25 mouse cellular contexts compared by ENCODE assay signal in the genomic region with DNA sequence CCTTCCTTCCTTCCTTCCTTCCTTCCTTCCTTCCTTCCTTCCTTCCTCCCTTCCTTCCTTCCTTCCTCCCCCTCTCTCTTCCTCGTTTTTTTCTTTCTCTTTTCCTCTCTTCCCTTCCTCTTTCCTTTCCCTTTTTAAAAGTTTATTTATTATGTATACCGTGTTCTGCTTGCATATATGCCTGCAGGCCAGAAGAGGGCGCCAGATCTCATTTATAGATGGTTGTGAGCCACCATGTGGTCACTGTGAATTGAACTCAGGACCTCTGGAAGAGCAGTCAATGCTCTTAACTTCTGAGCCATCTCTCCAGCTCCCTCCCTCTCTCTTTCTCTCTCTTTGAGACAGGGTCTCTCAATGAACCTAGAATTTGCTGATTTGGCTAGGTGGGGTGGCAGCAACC.
DNase-seq lines count a peak whose midpoint lies in the region; ATAC-seq and TF ChIP-seq lines count a peak whose summit lies in the region.
"Had no signal": no experiment of that assay in that cellular context is flagged by ENCODE, and none has a peak within 500 bp of the region (broad histone marks: within the 10 kb centered on the region; RNA-seq: fewer than 3 reads in every experiment).

No protein-coding gene starts in this region.

- 45% methylated on average over 3 of the region's 3 CpGs for WGBS in hindbrain, postnatal 0 days
- WGBS in hindbrain, embryonic 13.5 days, result 52% methylated on average over 3 of the region's 3 CpGs
- WGBS in midbrain, embryonic 11.5 days, result 37% methylated on average over 3 of the region's 3 CpGs
- WGBS in midbrain, embryonic 10.5 days, result 43% methylated on average over 3 of the region's 3 CpGs
- WGBS in limb, embryonic 10.5 days, result 48% methylated on average over 3 of the region's 3 CpGs

- DNase-seq in hindbrain, postnatal 0 days (ENCODE audit: low spot score), result no peak
- DNase-seq in midbrain, embryonic 11.5 days (ENCODE audit: low spot score, missing footprints), result peak; percentile 31
- no peak for DNase-seq in midbrain, embryonic 10.5 days (ENCODE audit: low spot score)
- peak; percentile 28 for DNase-seq in ES-E14 (ENCODE audit: low read depth, low spot score)
- no peak for DNase-seq in brain, embryonic 14.5 days (ENCODE audit: low read depth)
- DNase-seq in right cerebral cortex, postnatal 4 days, result no peak
- no peak for DNase-seq in limb, embryonic 10.5 days (ENCODE audit: low spot score)
- DNase-seq: adrenal gland, adult 8-10 months; cerebellum, adult 2 months; cerebellum, postnatal 25 days; embryo, embryonic 11 days; gastrocnemius, postnatal 14 days; kidney, adult 18-20 months; kidney, postnatal 25 days; layer of hippocampus, adult 9-11 months; left cerebral cortex, postnatal 4 days; liver; thymus, adult 2 months had no signal

- in situ Hi-C loops in ES-E14 (cut with MboI; ENCODE audit: low sequenced_read_pairs in 2 of 2, unreplicated experiment in 2 of 2), result no loop called here

- no peak overlapping the region for H3K4me3 ChIP-seq in hindbrain, postnatal 0 days (ENCODE audit: low read length)
- no peak overlapping the region for H3K4me3 ChIP-seq in hindbrain, embryonic 13.5 days
- H3K4me3 ChIP-seq in midbrain, embryonic 11.5 days (ENCODE audit: low read depth, low read length), result no peak overlapping the region
- H3K4me3 ChIP-seq in midbrain, embryonic 10.5 days, result no peak overlapping the region
- H3K4me3 ChIP-seq in ES-E14 (ENCODE audit: insufficient read depth in 1 of 2, low read depth in 1 of 2, low read length in 2 of 2, poor library complexity in 1 of 2, severe bottlenecking in 1 of 2), result no peak overlapping the region
- H3K4me3 ChIP-seq in limb, embryonic 10.5 days, result no peak overlapping the region
- H3K4me3 ChIP-seq: embryonic facial prominence, embryonic 13.5 days; liver, embryonic 15.5 days had no signal

- TF ChIP-seq POLR2A in brain, embryonic 14.5 days (IDR thresholded peaks at IDR 0.05; ENCODE audit: borderline replicate concordance, extremely low read depth, insufficient read depth, insufficient read length, poor library complexity, severe bottlenecking), result no peak

- H3K9me3 ChIP-seq in hindbrain, postnatal 0 days (ENCODE audit: low read length), result no peaks in the 10 kb centered on the region
- no peaks in the 10 kb centered on the region for H3K9me3 ChIP-seq in hindbrain, embryonic 13.5 days
- H3K9me3 ChIP-seq in midbrain, embryonic 11.5 days (ENCODE audit: control insufficient read depth, low read length), result no peaks in the 10 kb centered on the region
- H3K9me3 ChIP-seq in midbrain, embryonic 10.5 days (replicated peaks), result peaks cover 4% of the 10 kb centered on the region; the same call in 1 of the 2 replicates
- H3K9me3 ChIP-seq in ES-E14 (ENCODE audit: control insufficient read depth, insufficient read depth, low read depth, low read length), result no peaks in the 10 kb centered on the region
- H3K9me3 ChIP-seq in limb, embryonic 10.5 days (replicated peaks), result no peaks in the 10 kb centered on the region
- H3K9me3 ChIP-seq: embryonic facial prominence, embryonic 13.5 days; liver, embryonic 15.5 days had no signal

- no peak overlapping the region for H3K4me2 ChIP-seq in hindbrain, postnatal 0 days (ENCODE audit: low read depth, low read length)
- H3K4me2 ChIP-seq in hindbrain, embryonic 13.5 days, result no peak overlapping the region
- H3K4me2 ChIP-seq in midbrain, embryonic 11.5 days, result no peak overlapping the region
- H3K4me2 ChIP-seq: embryonic facial prominence, embryonic 13.5 days; liver, embryonic 15.5 days had no signal

- no peak for ATAC-seq in hindbrain, postnatal 0 days
- no peak for ATAC-seq in hindbrain, embryonic 13.5 days (ENCODE audit: low FRiP score)
- no peak for ATAC-seq in midbrain, embryonic 11.5 days (ENCODE audit: low FRiP score)
- ATAC-seq: activated CD4-positive, CD25-positive, alpha-beta regulatory T cell, adult 4 months; forebrain, embryonic 14.5 days; hindbrain, embryonic 16.5 days had no signal

- H3K4me1 ChIP-seq in hindbrain, postnatal 0 days (ENCODE audit: insufficient read depth, low read length), result no peaks in the 10 kb centered on the region
- H3K4me1 ChIP-seq in hindbrain, embryonic 13.5 days (replicated peaks), result no peaks in the 10 kb centered on the region
- H3K4me1 ChIP-seq in midbrain, embryonic 11.5 days (ENCODE audit: control insufficient read depth, insufficient read depth, low read length), result no peaks in the 10 kb centered on the region
- no peaks in the 10 kb centered on the region for H3K4me1 ChIP-seq in midbrain, embryonic 10.5 days
- no peaks in the 10 kb centered on the region for H3K4me1 ChIP-seq in ES-E14 (ENCODE audit: control insufficient read depth in 2 of 2, insufficient read depth in 2 of 2, low read length in 2 of 2, poor library complexity in 1 of 2)
- no peaks in the 10 kb centered on the region for H3K4me1 ChIP-seq in limb, embryonic 10.5 days
- H3K4me1 ChIP-seq: embryonic facial prominence, embryonic 13.5 days; liver, embryonic 15.5 days had no signal

- H3K27ac ChIP-seq in hindbrain, postnatal 0 days, result no peak overlapping the region
- no peak overlapping the region for H3K27ac ChIP-seq in hindbrain, embryonic 13.5 days
- no peak overlapping the region for H3K27ac ChIP-seq in midbrain, embryonic 11.5 days (ENCODE audit: low read depth, low read length)
- H3K27ac ChIP-seq in midbrain, embryonic 10.5 days (replicated peaks), result no peak overlapping the region
- H3K27ac ChIP-seq in ES-E14 (ENCODE audit: insufficient read depth, low read depth, low read length, poor library complexity, severe bottlenecking), result no peak overlapping the region
- H3K27ac ChIP-seq in limb, embryonic 10.5 days, result no peak overlapping the region
- H3K27ac ChIP-seq: embryonic facial prominence, embryonic 13.5 days; liver, embryonic 15.5 days; macrophage had no signal

- H3K27me3 ChIP-seq in hindbrain, postnatal 0 days (ENCODE audit: insufficient read depth, low read length), result no peaks in the 10 kb centered on the region
- peaks cover 15% of the 10 kb centered on the region; the same call in 1 of the 2 replicates for H3K27me3 ChIP-seq in hindbrain, embryonic 13.5 days
- no peaks in the 10 kb centered on the region for H3K27me3 ChIP-seq in midbrain, embryonic 11.5 days (ENCODE audit: control insufficient read depth, insufficient read depth, low read length)
- H3K27me3 ChIP-seq in midbrain, embryonic 10.5 days (ENCODE audit: low read depth, poor library complexity, severe bottlenecking), result no peaks in the 10 kb centered on the region
- H3K27me3 ChIP-seq in limb, embryonic 10.5 days (ENCODE audit: low read depth, poor library complexity, severe bottlenecking), result peaks cover 12% of the 10 kb centered on the region; the same call in 1 of the 2 replicates
- H3K27me3 ChIP-seq: liver, embryonic 15.5 days had no signal

- no peaks in the 10 kb centered on the region for H3K36me3 ChIP-seq in hindbrain, postnatal 0 days (ENCODE audit: insufficient read depth, low read length)
- H3K36me3 ChIP-seq in hindbrain, embryonic 13.5 days, result no peaks in the 10 kb centered on the region
- no peaks in the 10 kb centered on the region for H3K36me3 ChIP-seq in midbrain, embryonic 11.5 days (ENCODE audit: control insufficient read depth, insufficient read depth, low read length)
- no peaks in the 10 kb centered on the region for H3K36me3 ChIP-seq in midbrain, embryonic 10.5 days
- H3K36me3 ChIP-seq in ES-E14 (ENCODE audit: control insufficient read depth, insufficient read depth, low read length, poor library complexity, severe bottlenecking), result no peaks in the 10 kb centered on the region
- H3K36me3 ChIP-seq in limb, embryonic 10.5 days, result no peaks in the 10 kb centered on the region
- H3K36me3 ChIP-seq: embryonic facial prominence, embryonic 13.5 days; liver, embryonic 15.5 days had no signal

- TF ChIP-seq CTCF in hindbrain, postnatal 0 days (IDR thresholded peaks at IDR 0.05; ENCODE audit: low read depth), result peak; percentile 41
- TF ChIP-seq CTCF in brain, embryonic 14.5 days (IDR thresholded peaks at IDR 0.05; ENCODE audit: borderline replicate concordance, extremely low read depth, insufficient read depth, insufficient read length), result peak; percentile 2; the same call in 1 of the 2 replicates

- H3K9ac ChIP-seq in hindbrain, postnatal 0 days (replicated peaks; ENCODE audit: low read length), result no peak overlapping the region
- no peak overlapping the region for H3K9ac ChIP-seq in hindbrain, embryonic 13.5 days
- no peak overlapping the region for H3K9ac ChIP-seq in midbrain, embryonic 11.5 days (ENCODE audit: low read length)
- H3K9ac ChIP-seq in ES-E14 (ENCODE audit: insufficient read depth, low read depth, low read length, poor library complexity, severe bottlenecking), result no peak overlapping the region
- H3K9ac ChIP-seq: embryonic facial prominence, embryonic 13.5 days; liver, embryonic 15.5 days had no signal

TF ChIP-seq in ES-E14, 5 proteins besides CTCF, POLR2A, EP300 and RAD21:
- peak; percentile 38; the same call in 1 of the 2 replicates for TF ChIP-seq ZC3H11A (IDR thresholded peaks at IDR 0.05; ENCODE audit: borderline replicate concordance, low read depth, low read length)
- no peak for TF ChIP-seq MAFK (IDR thresholded peaks at IDR 0.05; ENCODE audit: insufficient read depth, low read depth, low read length)

Comparison
In these comparisons a context has a peak if more than half of its experiments do, and no peak if none do; other contexts are left out.
1. DNase-seq: peak in midbrain, embryonic 11.5 days (single experiment) and ES-E14 (single experiment); none in hindbrain, postnatal 0 days (single experiment), midbrain, embryonic 10.5 days (single experiment), brain, embryonic 14.5 days (single experiment), right cerebral cortex, postnatal 4 days (single experiment) and limb, embryonic 10.5 days (single experiment).